Mouse (Mus musculus): ENCODE measurements at regions not wholly inside any gene's neighbourhood (a gene's known extent, or its start where the extent isn't known, plus 50 kb on each side); places are given as distances from the start of the nearest gene placed in this dataset.

DNA sequence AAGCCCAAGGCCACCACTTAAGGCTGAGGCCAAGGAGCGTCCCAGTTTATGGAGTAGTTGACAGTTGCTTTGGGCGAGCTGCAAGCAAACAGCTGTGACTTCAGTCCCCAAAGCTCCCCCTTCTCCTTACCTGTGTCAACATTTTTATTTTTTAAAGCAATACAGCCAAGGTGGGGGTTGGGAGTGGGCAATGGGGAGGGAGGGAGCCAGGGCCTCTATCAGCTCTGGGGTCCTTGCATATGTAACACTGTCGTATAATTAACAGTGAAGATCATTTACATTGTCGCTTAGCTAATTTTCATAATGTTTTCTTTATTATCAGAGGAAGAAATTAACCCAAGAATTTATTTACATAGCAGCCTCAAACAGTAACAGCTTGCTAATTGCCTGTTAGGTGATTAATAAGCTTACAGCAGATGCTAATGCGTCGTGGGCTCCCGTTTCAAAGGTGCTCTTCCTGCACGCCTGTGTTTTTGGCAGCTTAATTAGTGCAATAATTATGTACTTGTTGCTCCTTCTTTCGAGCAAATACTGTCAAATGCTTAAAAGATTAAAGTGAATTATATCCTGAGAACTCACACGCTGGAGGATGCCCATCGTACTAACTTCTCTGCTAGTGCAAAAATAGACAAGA is 227.4 kb upstream of the Tle3 start:
- 66% methylated on average over 11 of the region's 11 CpGs for whole genome bisulfite sequencing

DNA sequence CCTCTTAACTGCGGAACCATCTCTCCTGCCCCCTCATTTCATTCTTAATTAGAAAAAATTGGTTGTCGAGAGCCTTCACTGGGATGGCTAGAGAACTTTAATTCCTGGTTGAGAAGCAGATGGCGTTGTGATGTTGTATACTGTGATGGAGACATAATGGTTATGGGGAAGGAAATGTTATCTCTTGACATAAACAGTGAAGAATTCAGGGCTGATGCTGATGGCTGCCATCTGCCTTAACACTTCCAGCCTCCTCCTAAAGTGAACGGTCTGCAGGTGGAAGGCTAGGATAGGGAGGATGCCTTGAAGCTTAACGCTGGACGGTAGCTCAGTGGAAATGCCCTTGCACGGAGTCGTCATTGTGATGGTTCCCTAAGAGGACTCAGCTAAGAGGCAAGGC is 226.4 kb upstream of the Tle3 start:
- H3K27ac ChIP-seq (ENCODE audit: poor library complexity, severe bottlenecking): no peak overlapping the region
- no peak overlapping the region for H3K4me3 ChIP-seq
- H3K9ac ChIP-seq: no peak overlapping the region
- no peaks in the 10 kb centered on the region for H3K4me1 ChIP-seq (replicated peaks)
- 76% methylated on average over 8 of the region's 8 CpGs for WGBS
- no peak for ATAC-seq (ENCODE audit: insufficient number of reproducible peaks, low FRiP score)
- no peaks in the 10 kb centered on the region for H3K36me3 ChIP-seq
- H3K4me2 ChIP-seq: no peak overlapping the region
- no peaks in the 10 kb centered on the region for H3K9me3 ChIP-seq (replicated peaks)
- peaks cover 30% of the 10 kb centered on the region for H3K27me3 ChIP-seq (replicated peaks)

More for the DNA sequence above, 227.4 kb upstream of the Tle3 start:
- ATAC-seq (ENCODE audit: insufficient number of reproducible peaks, low FRiP score): no peak
- Histone ChIP-seq H3K9me3 (replicated peaks) (no peaks in the 10 kb centered on the region), H3K9ac (no peak overlapping the region), H3K4me3 (no peak overlapping the region), H3K27me3 (replicated peaks) (peaks cover 26% of the 10 kb centered on the region), H3K4me2 (no peak overlapping the region), H3K36me3 (no peaks in the 10 kb centered on the region), H3K27ac (ENCODE audit: poor library complexity, severe bottlenecking) (no peak overlapping the region), H3K4me1 (replicated peaks) (no peaks in the 10 kb centered on the region)

DNA sequence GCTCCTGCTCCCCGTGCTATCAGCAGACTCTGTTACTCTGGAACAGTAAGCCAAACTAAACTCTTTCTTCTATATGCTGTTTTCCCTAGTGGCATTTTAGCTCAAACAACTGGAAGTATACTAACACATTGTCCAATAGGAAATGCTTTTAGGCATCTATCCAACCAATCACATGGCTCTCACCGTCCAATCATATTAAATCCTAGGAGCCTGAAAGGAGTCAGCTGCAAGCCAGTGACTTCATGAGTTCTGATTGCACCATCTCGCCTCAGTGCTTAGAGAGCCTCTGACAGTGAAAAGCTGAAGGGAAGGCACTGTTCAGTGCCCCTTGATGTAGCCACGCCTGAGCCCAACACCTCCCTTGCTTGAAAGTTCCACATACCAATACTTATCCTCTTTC is 221.0 kb upstream of the Tle3 start:
- ATAC-seq (ENCODE audit: insufficient number of reproducible peaks, low FRiP score): no peak
- 80% methylated on average over 4 of the region's 4 CpGs for whole genome bisulfite sequencing
- Histone ChIP-seq H3K27me3 (replicated peaks) (peaks cover 21% of the 10 kb centered on the region), H3K4me3 (no peak overlapping the region), H3K36me3 (no peaks in the 10 kb centered on the region), H3K4me2 (no peak overlapping the region), H3K9ac (no peak overlapping the region), H3K27ac (ENCODE audit: poor library complexity, severe bottlenecking) (no peak overlapping the region), H3K9me3 (replicated peaks) (no peaks in the 10 kb centered on the region), H3K4me1 (replicated peaks) (0 out of 2 replicates have a peak, but pooled peaks cover 4% of the 10 kb centered on the region)

DNA sequence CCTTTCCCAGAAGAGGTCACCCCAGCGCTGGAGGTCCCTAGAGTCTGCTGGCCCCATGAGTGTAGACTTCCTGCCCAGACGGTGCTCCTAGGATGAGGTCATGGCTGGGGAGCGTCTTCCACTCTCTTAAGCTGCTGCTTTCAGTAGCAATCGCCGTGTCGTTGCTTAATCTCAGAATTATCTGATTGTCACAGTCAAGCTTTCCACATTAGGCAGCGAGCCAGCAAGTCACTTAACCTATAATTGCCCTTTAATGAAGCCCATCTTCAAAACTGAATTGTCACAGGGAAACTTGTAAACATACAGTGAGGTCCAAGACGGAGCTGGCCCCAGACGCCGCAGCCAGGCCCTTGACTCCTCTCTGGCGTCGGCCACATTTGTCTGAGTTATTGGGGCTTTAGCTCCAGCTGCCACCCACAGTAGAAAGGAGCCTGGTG is 220.2 kb upstream of the Tle3 start:
- Histone ChIP-seq H3K27ac (ENCODE audit: poor library complexity, severe bottlenecking) (no peak overlapping the region), H3K27me3 (replicated peaks) (peaks cover 25% of the 10 kb centered on the region), H3K4me2 (no peak overlapping the region), H3K9me3 (replicated peaks) (no peaks in the 10 kb centered on the region), H3K4me1 (replicated peaks) (0 out of 2 replicates have a peak, but pooled peaks cover 4% of the 10 kb centered on the region), H3K4me3 (no peak overlapping the region), H3K36me3 (no peaks in the 10 kb centered on the region), H3K9ac (no peak overlapping the region)
- whole genome bisulfite sequencing: 33% methylated on average over 12 of the region's 12 CpGs
- no peak for ATAC-seq (ENCODE audit: insufficient number of reproducible peaks, low FRiP score)

DNA sequence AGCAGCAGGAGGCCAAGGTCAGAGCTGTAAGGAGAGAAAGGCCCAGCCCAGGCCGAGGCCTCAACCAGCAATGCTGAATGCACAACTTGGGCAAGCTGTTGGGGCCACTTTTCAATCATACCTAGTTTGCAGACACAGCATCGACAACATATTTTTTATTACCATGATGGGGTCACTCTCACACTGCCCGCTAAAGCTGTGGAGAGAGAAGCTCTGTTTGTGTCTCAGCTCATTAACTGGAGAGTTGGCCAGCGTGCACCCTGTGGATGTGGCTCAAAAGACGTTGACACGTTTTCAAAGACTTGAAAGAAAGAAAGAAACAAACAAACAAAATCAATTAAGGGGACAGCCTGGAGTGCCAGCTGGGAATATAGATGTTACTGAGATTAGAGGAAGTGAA is 217.4 kb upstream of the Tle3 start:
- Histone ChIP-seq H3K4me2 (no peak overlapping the region), H3K4me1 (replicated peaks) (peaks cover 11% of the 10 kb centered on the region; the same call in 1 of the 2 replicates), H3K4me3 (no peak overlapping the region), H3K36me3 (no peaks in the 10 kb centered on the region), H3K27me3 (replicated peaks) (peaks cover 31% of the 10 kb centered on the region), H3K9me3 (replicated peaks) (no peaks in the 10 kb centered on the region), H3K27ac (ENCODE audit: poor library complexity, severe bottlenecking) (no peak overlapping the region), H3K9ac (no peak overlapping the region)
- no peak for ATAC-seq (ENCODE audit: insufficient number of reproducible peaks, low FRiP score)
- WGBS: 57% methylated on average over 6 of the region's 6 CpGs

DNA sequence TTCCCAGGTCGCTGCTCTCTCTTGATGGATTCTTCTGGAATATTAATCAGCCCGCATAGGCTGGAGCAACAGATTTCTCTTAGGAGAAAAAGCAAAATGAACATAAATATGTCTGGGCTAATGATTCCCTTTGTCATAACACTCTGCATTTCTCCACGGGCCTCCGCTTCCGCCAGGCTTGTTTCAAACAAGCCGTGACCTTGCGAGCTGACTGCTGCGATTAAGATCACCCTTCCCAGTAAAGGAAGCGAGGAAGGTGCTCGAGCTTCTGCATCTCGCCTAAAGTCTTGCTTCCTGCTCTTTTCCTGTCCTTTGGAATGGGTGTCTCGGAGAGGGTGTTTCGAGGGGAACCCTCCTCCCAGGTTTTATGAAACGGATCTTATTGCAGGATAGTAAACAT is 216.3 kb upstream of the Tle3 start:
- Histone ChIP-seq H3K36me3 (no peaks in the 10 kb centered on the region), H3K27me3 (replicated peaks) (peaks cover 25% of the 10 kb centered on the region), H3K4me2 (no peak overlapping the region), H3K4me3 (no peak overlapping the region), H3K27ac (ENCODE audit: poor library complexity, severe bottlenecking) (no peak overlapping the region), H3K9me3 (replicated peaks) (no peaks in the 10 kb centered on the region), H3K4me1 (replicated peaks) (peaks cover 11% of the 10 kb centered on the region; the same call in 1 of the 2 replicates), H3K9ac (no peak overlapping the region)
- WGBS: 76% methylated on average over 14 of the region's 14 CpGs
- ATAC-seq (ENCODE audit: insufficient number of reproducible peaks, low FRiP score): no peak

DNA sequence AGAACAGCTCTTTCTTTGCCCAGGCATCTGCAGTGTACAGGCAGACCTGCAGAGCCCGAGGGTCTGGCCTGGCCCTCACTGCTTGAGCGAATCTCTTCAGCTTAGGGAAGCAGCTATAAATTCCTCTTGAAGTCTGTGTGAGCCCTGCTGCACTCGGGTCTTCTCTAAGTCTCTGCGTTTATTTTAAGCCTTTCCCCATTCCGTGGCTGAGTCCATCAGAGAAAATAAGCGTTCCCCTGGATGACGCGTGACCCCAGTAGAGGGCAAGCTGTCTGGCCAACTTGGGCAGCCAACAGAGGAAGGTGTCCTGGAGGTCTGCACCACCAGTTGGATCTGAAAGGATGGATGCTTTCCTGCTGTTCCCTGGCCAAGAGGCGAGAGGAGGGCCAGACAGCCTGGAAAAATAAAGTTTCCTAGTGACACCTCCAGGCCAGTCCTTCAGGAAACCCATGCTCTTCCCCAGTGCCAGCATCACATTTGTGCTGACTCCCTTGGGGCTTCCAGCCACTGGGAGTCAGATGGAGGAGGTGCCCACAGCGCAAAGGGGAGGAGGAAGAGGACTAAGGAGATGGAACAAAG is 213.9 kb upstream of the Tle3 start:
- WGBS: 35% methylated on average over 10 of the region's 10 CpGs
- Histone ChIP-seq H3K27me3 (replicated peaks) (peaks cover 36% of the 10 kb centered on the region), H3K9ac (no peak overlapping the region), H3K36me3 (no peaks in the 10 kb centered on the region), H3K4me3 (no peak overlapping the region), H3K27ac (ENCODE audit: poor library complexity, severe bottlenecking) (no peak overlapping the region), H3K4me2 (no peak overlapping the region), H3K9me3 (replicated peaks) (no peaks in the 10 kb centered on the region), H3K4me1 (replicated peaks) (peaks cover 7% of the 10 kb centered on the region; the same call in 1 of the 2 replicates)
- ATAC-seq (ENCODE audit: insufficient number of reproducible peaks, low FRiP score): no peak

DNA sequence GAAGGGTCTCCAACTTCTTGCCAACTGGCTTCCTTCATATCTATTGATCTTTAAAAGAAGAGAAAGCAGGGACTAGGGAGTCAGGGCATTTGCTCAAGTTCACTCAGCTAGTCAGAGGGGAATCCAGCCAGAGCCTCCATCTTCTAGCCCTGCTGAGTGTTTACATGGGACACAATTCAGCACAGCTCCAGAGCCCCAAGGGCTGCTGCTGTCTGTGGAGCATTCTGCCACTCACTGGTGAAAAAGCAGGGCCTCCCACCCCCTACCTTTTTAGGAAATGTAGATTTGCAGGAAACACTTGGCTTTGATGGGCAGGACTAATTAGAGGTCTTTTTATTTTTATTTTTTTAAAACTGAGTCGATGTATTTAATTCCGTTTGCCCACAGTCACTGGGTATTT is 213.0 kb upstream of the Tle3 start:
- H3K27ac ChIP-seq (ENCODE audit: poor library complexity, severe bottlenecking): no peak overlapping the region
- 86% methylated on average over 2 of the region's 2 CpGs for WGBS
- no peaks in the 10 kb centered on the region for H3K36me3 ChIP-seq
- no peak overlapping the region for H3K9ac ChIP-seq
- H3K4me3 ChIP-seq: no peak overlapping the region
- no peak for ATAC-seq (ENCODE audit: insufficient number of reproducible peaks, low FRiP score)
- peaks cover 40% of the 10 kb centered on the region for H3K27me3 ChIP-seq (replicated peaks)
- no peak overlapping the region for H3K4me2 ChIP-seq
- H3K9me3 ChIP-seq (replicated peaks): no peaks in the 10 kb centered on the region
- peaks cover 7% of the 10 kb centered on the region; the same call in 1 of the 2 replicates for H3K4me1 ChIP-seq (replicated peaks)

DNA sequence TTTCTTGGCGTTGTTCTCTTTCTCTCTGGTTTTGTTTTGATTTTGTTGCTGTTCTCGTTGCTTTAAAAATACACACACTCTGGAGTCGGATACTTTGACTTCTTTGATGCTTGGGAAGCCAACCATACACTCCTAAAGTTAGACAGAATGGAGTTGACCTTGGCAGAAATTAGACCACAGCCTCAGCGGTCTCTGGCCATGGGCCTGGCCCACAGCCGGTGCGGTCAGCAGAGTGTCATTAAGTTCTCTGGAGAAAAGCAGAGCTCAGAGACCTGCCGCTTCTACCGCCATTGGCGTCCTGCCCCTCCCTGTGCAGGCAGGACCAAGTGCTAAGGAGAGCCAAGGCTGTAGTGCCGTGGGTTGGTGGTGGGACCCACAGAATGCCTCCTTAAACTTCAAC is 212.6 kb upstream of the Tle3 start:
- peaks cover 11% of the 10 kb centered on the region for H3K4me1 ChIP-seq (replicated peaks)
- no peak for ATAC-seq (ENCODE audit: insufficient number of reproducible peaks, low FRiP score)
- no peaks in the 10 kb centered on the region for H3K9me3 ChIP-seq (replicated peaks)
- no peak overlapping the region for H3K27ac ChIP-seq (ENCODE audit: poor library complexity, severe bottlenecking)
- H3K4me3 ChIP-seq: no peak overlapping the region
- H3K36me3 ChIP-seq: no peaks in the 10 kb centered on the region
- H3K9ac ChIP-seq: no peak overlapping the region
- peaks cover 40% of the 10 kb centered on the region for H3K27me3 ChIP-seq (replicated peaks)
- 82% methylated on average over 10 of the region's 10 CpGs for WGBS
- H3K4me2 ChIP-seq: no peak overlapping the region

DNA sequence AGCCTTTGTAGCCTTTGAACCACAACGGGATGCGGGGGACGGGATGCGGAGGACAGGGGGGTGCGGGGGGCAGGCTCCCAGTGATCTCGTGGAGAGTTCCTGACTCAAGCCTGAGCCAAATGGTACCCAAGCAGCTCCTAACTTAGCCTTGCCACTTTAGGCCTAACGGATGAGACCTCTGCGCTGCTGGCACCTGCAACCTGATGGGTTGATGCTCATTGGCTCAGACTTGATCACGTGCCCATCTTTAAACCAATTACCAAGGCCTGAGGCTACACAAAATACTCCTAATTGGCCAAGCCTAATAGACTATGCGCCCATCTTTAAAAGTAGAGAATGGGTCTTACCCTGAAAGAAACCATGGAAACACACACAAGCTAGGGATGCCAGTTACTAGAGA is 209.3 kb upstream of the Tle3 start:
- 91% methylated on average over 10 of the region's 10 CpGs for WGBS
- H3K27me3 ChIP-seq (replicated peaks): peaks cover 23% of the 10 kb centered on the region; the same call in 1 of the 2 replicates
- ATAC-seq (ENCODE audit: insufficient number of reproducible peaks, low FRiP score): no peak
- no peaks in the 10 kb centered on the region for H3K36me3 ChIP-seq
- no peak overlapping the region for H3K4me2 ChIP-seq
- no peak overlapping the region for H3K27ac ChIP-seq (ENCODE audit: poor library complexity, severe bottlenecking)
- H3K4me3 ChIP-seq: no peak overlapping the region
- peaks cover 22% of the 10 kb centered on the region for H3K4me1 ChIP-seq (replicated peaks)
- no peaks in the 10 kb centered on the region for H3K9me3 ChIP-seq (replicated peaks)
- no peak overlapping the region for H3K9ac ChIP-seq

DNA sequence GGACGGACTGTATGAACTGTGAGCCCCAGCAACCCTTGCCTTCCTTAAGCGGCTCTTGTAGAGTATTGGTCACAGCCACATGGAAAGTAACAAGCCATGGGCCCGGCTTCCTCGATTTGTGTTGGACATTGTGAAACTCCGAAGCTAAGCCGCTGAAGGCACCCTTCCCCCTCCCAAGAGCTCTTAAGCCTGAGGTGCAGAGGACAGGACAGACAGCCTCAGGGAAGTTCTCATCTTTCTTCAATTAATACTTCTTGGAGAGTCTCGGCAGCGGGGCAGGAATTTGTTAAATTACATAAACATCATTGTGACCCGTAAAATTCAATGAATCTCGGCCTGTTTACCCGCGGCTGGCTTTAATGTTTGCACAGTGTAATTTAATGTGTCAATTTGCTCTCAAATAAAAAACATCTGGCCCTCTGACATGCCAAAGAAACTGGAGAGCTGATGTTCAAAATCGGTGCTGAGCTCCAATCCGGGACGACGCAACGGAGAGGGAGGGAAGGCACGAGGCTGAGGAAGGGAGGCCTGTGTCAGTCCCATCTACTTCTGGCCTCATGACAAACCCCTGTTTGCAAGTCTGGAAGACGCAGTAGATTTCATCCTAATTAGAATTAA is 208.4 kb upstream of the Tle3 start:
- Histone ChIP-seq H3K9ac (no peak overlapping the region), H3K4me3 (no peak overlapping the region), H3K9me3 (replicated peaks) (no peaks in the 10 kb centered on the region), H3K4me2 (no peak overlapping the region), H3K27ac (ENCODE audit: poor library complexity, severe bottlenecking) (no peak overlapping the region), H3K27me3 (replicated peaks) (peaks cover 18% of the 10 kb centered on the region; the same call in 1 of the 2 replicates), H3K4me1 (replicated peaks) (peaks cover 16% of the 10 kb centered on the region), H3K36me3 (no peaks in the 10 kb centered on the region)
- no peak for ATAC-seq (ENCODE audit: insufficient number of reproducible peaks, low FRiP score)
- WGBS: 78% methylated on average over 19 of the region's 19 CpGs

Data from heart, embryonic 12.5 days (tissue).